Mouse (Mus musculus) cerebellum, postnatal 36 days (tissue): Measurements from ENCODE around the gene Fgfr3.

Experiments
- DNase-seq, 2 experiments: peaks; one replicate each; pipeline ENCODE4 v3.0.0; 2021 to 2022; ENCODE audit warnings: mixed read lengths in 2 of 2

The Fgfr3 gene

GRCm38 (mm10) chr5:33698669-33699068 lies 22.8 kb upstream of the Fgfr3 start:
- no peak for DNase-seq

GRCm38 (mm10) chr5:33700010-33700409 lies 21.5 kb upstream of the Fgfr3 start:
- DNase-seq: no peak

- no peak for DNase-seq
Observed at GRCm38 (mm10) chr5:33701832-33702231, 19.6 kb upstream of the Fgfr3 start.

- no peak for DNase-seq
Observed at GRCm38 (mm10) chr5:33703999-33704398, 17.5 kb upstream of the Fgfr3 start.

GRCm38 (mm10) chr5:33704945-33705611 lies 16.4 kb upstream of the Fgfr3 start:
- peak in 1 of 2 experiments; percentile 25 for DNase-seq

GRCm38 (mm10) chr5:33705612-33706349 lies 15.7 kb upstream of the Fgfr3 start:
- peak in 1 of 2 experiments; percentile 33 for DNase-seq

- DNase-seq: no peak
Observed at GRCm38 (mm10) chr5:33706350-33706629, 15.2 kb upstream of the Fgfr3 start.

- DNase-seq: no peak
Observed at GRCm38 (mm10) chr5:33707163-33707562, 14.3 kb upstream of the Fgfr3 start.

GRCm38 (mm10) chr5:33709037-33709436 lies 12.4 kb upstream of the Fgfr3 start:
- DNase-seq: no peak

- DNase-seq: no peak
Observed at GRCm38 (mm10) chr5:33712550-33712949, 8.9 kb upstream of the Fgfr3 start.

- DNase-seq: no peak
Observed at GRCm38 (mm10) chr5:33715182-33715581, 6.3 kb upstream of the Fgfr3 start.

- DNase-seq: no peak
Observed at GRCm38 (mm10) chr5:33716467-33716866, 5.0 kb upstream of the Fgfr3 start.

- DNase-seq: no peak
Observed at GRCm38 (mm10) chr5:33718460-33718859, 3.0 kb upstream of the Fgfr3 start.

- no peak for DNase-seq
Observed at GRCm38 (mm10) chr5:33720852-33721490, 503 bp upstream of the Fgfr3 start.

- DNase-seq: no peak
Observed at GRCm38 (mm10) chr5:33722266-33723018, 968 bp downstream of the Fgfr3 start.

- no peak for DNase-seq
Observed at GRCm38 (mm10) chr5:33723019-33723640, 1.7 kb downstream of the Fgfr3 start.

- DNase-seq: no peak
Observed at GRCm38 (mm10) chr5:33723641-33724465, 2.4 kb downstream of the Fgfr3 start.

GRCm38 (mm10) chr5:33726081-33726647 lies 4.7 kb downstream of the Fgfr3 start:
- DNase-seq: peak in 1 of 2 experiments; percentile 27

GRCm38 (mm10) chr5:33726891-33727290 lies 5.4 kb downstream of the Fgfr3 start:
- no peak for DNase-seq

- no peak for DNase-seq
Observed at GRCm38 (mm10) chr5:33728841-33729240, 7.4 kb downstream of the Fgfr3 start.

- DNase-seq: no peak
Observed at GRCm38 (mm10) chr5:33730516-33730915, 9.0 kb downstream of the Fgfr3 start.

GRCm38 (mm10) chr5:33731051-33731450 lies 9.6 kb downstream of the Fgfr3 start:
- no peak for DNase-seq
